ENCODE assay signal across 7 mouse cellular contexts in the genomic region with DNA sequence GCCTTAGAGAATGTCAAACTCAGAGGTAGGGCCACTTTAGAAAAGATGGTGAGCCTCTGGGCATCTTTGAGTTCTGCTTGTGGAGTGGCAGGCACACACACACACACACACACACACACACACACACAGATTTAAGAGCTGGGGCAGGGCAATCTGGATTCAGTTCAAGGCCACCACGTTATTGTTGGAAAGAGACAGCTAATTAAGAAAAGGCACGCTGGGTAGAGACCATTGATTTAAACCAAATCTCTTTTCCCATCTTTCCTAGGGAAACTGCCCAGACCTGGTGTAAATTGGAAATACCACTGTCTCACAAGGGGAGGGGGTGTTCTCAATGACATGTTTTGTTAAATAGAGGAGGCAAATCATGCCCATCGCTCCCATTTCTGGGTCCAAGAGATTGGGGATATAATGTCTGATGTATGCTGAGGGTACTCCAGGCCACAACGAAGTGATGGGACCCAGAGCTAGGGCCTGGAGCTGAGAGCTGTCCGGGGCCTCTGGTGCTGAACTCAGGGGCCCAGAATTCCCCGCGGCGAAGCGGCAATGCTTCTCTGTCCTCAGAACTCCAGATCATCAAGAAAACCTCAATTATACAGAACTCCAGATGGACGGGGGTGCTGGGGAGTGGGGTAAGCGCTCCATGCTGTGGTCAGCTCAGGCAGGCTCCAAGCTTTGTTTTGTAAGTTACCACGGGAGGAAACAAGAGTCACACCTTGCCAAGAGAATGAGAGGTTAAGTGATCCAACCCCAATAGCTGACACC. TPM values are rescaled to one million over a fixed set of nuclear protein-coding genes. Genes with fewer than 3 reads are reported as not detected.
DNase-seq lines count a peak whose midpoint lies in the region; ATAC-seq lines count a peak whose summit lies in the region.

No protein-coding gene starts in this region.

- WGBS in forebrain, embryonic 13.5 days: 6% methylated on average over 12 of the region's 12 CpGs
- WGBS in midbrain, embryonic 16.5 days: 1% methylated on average over 12 of the region's 12 CpGs

- peak overlapping the region; percentile 63 for H3K4me3 ChIP-seq in forebrain, embryonic 13.5 days
- peak overlapping the region; percentile 61 for H3K4me3 ChIP-seq in midbrain, embryonic 16.5 days (ENCODE audit: low read depth, low read length)

- peaks cover 56% of the 10 kb centered on the region for H3K4me1 ChIP-seq in forebrain, embryonic 13.5 days
- peaks cover 30% of the 10 kb centered on the region for H3K4me1 ChIP-seq in midbrain, embryonic 16.5 days (ENCODE audit: control insufficient read depth, insufficient read depth, low read length)

- H3K27ac ChIP-seq in forebrain, embryonic 13.5 days: no peak overlapping the region
- peak overlapping the region; percentile 89 for H3K27ac ChIP-seq in midbrain, embryonic 16.5 days (ENCODE audit: low read length)

- peak overlapping the region; percentile 89 for H3K9ac ChIP-seq in forebrain, embryonic 13.5 days
- H3K9ac ChIP-seq in midbrain, embryonic 16.5 days (ENCODE audit: low read depth, low read length): peak overlapping the region; percentile 85

- H3K4me2 ChIP-seq in forebrain, embryonic 13.5 days: peak overlapping the region; percentile 83
- peak overlapping the region; percentile 79 for H3K4me2 ChIP-seq in midbrain, embryonic 16.5 days (ENCODE audit: low read length)

- ATAC-seq in forebrain, embryonic 13.5 days: no peak
- no peak for ATAC-seq in midbrain, embryonic 16.5 days
- ATAC-seq in frontal cortex, adult (ENCODE audit: low TSS enrichment): no peak

- DNase-seq in lung, postnatal 10 days: peak; percentile 39
- no peak for DNase-seq in lung, postnatal 25 days (ENCODE audit: low spot score)
- DNase-seq in cerebellum, postnatal 14 days: peak; percentile 53 to 59
- DNase-seq in thymus, postnatal 0 days (ENCODE audit: low spot score): no peak

- H3K36me3 ChIP-seq in forebrain, embryonic 13.5 days (ENCODE audit: poor library complexity, severe bottlenecking): no peaks in the 10 kb centered on the region
- H3K36me3 ChIP-seq in midbrain, embryonic 16.5 days (ENCODE audit: control insufficient read depth, insufficient read depth, low read length): no peaks in the 10 kb centered on the region

- H3K27me3 ChIP-seq in forebrain, embryonic 13.5 days: peaks cover 24% of the 10 kb centered on the region
- no peaks in the 10 kb centered on the region for H3K27me3 ChIP-seq in midbrain, embryonic 16.5 days (ENCODE audit: control insufficient read depth, insufficient read depth, low read depth, low read length)

- H3K9me3 ChIP-seq in forebrain, embryonic 13.5 days (replicated peaks): no peaks in the 10 kb centered on the region
- H3K9me3 ChIP-seq in midbrain, embryonic 16.5 days (replicated peaks; ENCODE audit: control insufficient read depth, low read length, poor library complexity, severe bottlenecking): no peaks in the 10 kb centered on the region

RNA-seq across cellular contexts. Expression of a gene that starts 1.7 kb away (rescaled TPM):
- polyA plus RNA-seq in forebrain, embryonic 13.5 days (2015; fragmentation: Nextera tagmentation; extraction: Ambion mirVana): 22.5 and 24.0 TPM in 2 replicates
- 72.9 and 75.7 TPM in 2 replicates for polyA plus RNA-seq in midbrain, embryonic 16.5 days (2015; fragmentation: Nextera tagmentation; extraction: Ambion mirVana)
- polyA plus RNA-seq in thymus, postnatal 0 days (2015; fragmentation: Nextera tagmentation; extraction: Ambion mirVana): 0.23 and 0.25 TPM in 2 replicates

Comparison
In these comparisons a context has a peak if more than half of its experiments do, and no peak if none do; other contexts are left out.
1. DNase-seq: peak in lung, postnatal 10 days (single experiment) and cerebellum, postnatal 14 days (2 of 2); none in lung, postnatal 25 days (single experiment) and thymus, postnatal 0 days (single experiment).
2. RNA of a gene that starts 1.7 kb away (polyA plus RNA-seq): 72.9 to 75.7 TPM in midbrain, embryonic 16.5 days and 22.5 to 24.0 TPM in forebrain, embryonic 13.5 days; 0.23 to 0.25 TPM in thymus, postnatal 0 days; every median in the first group is over 10 times any median in the second.